Mouse (Mus musculus): ENCODE results near the gene Ephb1. TPM values are rescaled to one million over a fixed set of nuclear protein-coding genes. Genes with fewer than 3 reads are reported as not detected.

The Ephb1 gene
- total and polyA plus RNA-seq, 2 experiments, result under 0.01 to 0.05 TPM

GRCm38 (mm10) chr9:102086053-102086706, 268.3 kb downstream of the Ephb1 start:
- Histone ChIP-seq H3K79me2 (ENCODE audit: control insufficient read depth, insufficient read depth, low read length) (no peaks in the 10 kb centered on the region), H3K4me3 (ENCODE audit: insufficient read depth, low read depth, low read length) (no peak overlapping the region), H3K27ac (replicated peaks; ENCODE audit: insufficient read depth, low read depth, low read length) (no peak overlapping the region), H3K27me3 (ENCODE audit: control insufficient read depth, insufficient read depth, low read length) (no peaks in the 10 kb centered on the region), H3K36me3 (ENCODE audit: control insufficient read depth, insufficient read depth, low read length) (no peaks in the 10 kb centered on the region), H3K9ac (ENCODE audit: low read depth, low read length) (no peak overlapping the region), H3K4me1 (ENCODE audit: control insufficient read depth, insufficient read depth, low read length) (no peaks in the 10 kb centered on the region)
- TF ChIP-seq POLR2A (IDR thresholded peaks at IDR 0.05; ENCODE audit: extremely low read depth, insufficient read depth, low read length), result no peak
- no peak for TF ChIP-seq CTCF (IDR thresholded peaks at IDR 0.05; ENCODE audit: low read depth, low read length)
- no peak for DNase-seq (ENCODE audit: extremely low read depth, low read depth, low spot score)
- 78% methylated on average over 24 of the region's 24 CpGs for WGBS

DNA sequence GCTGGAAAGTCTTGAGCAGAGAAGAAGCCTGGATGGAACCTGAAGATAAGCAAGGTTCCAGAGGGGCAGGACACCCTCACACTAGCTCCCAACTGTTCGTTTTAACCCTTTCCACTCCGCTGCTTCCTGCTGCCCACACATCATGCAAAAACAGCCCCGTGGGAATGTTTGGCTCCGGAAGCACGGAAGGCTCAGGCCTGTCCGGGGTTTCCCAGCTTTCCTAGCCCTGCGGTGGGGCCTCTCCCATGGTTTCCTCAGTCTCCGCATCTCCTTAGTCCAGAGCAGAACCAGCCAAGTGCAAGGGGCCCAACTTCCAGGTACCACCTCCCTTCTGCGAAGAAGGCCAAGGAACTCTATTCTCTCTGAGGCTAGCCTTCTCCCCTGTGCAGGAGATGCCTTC, 269.0 kb downstream of the Ephb1 start:
- Histone ChIP-seq H3K79me2 (ENCODE audit: control insufficient read depth, insufficient read depth, low read length) (no peaks in the 10 kb centered on the region), H3K36me3 (ENCODE audit: control insufficient read depth, insufficient read depth, low read length) (no peaks in the 10 kb centered on the region), H3K27me3 (ENCODE audit: control insufficient read depth, insufficient read depth, low read length) (no peaks in the 10 kb centered on the region), H3K4me3 (ENCODE audit: insufficient read depth, low read depth, low read length) (no peak overlapping the region), H3K27ac (replicated peaks; ENCODE audit: insufficient read depth, low read depth, low read length) (no peak overlapping the region), H3K4me1 (ENCODE audit: control insufficient read depth, insufficient read depth, low read length) (no peaks in the 10 kb centered on the region), H3K9ac (ENCODE audit: low read depth, low read length) (no peak overlapping the region)
- DNase-seq (ENCODE audit: extremely low read depth, low read depth, low spot score), result no peak
- TF ChIP-seq CTCF (IDR thresholded peaks at IDR 0.05; ENCODE audit: low read depth, low read length) (no peak), POLR2A (IDR thresholded peaks at IDR 0.05; ENCODE audit: extremely low read depth, insufficient read depth, low read length) (no peak)
- WGBS, result 87% methylated on average over 9 of the region's 9 CpGs

DNA sequence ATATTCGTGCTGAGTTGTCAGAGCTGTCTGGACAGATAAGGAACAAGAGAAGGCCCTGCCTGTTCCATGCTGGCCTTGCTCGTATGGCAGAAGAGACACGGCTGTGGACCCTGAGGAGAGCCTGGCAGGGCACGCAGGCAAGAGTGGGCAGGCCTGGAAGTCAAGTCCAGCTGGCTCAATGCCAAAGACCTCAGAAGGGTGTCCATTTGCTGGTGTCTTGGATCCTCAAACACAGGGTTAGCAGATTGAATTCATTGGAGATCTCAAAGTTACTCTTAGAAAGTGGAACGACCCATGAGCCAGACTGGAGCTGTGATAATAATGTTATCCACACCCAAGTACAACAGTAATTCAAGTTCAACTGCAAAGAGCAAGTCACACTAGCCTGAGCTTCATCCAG, 273.6 kb downstream of the Ephb1 start:
- 79% methylated on average over 5 of the region's 5 CpGs for WGBS
- no peaks in the 10 kb centered on the region for H3K27me3 ChIP-seq (ENCODE audit: control insufficient read depth, insufficient read depth, low read length)
- no peak overlapping the region for H3K4me3 ChIP-seq (ENCODE audit: insufficient read depth, low read depth, low read length)
- no peaks in the 10 kb centered on the region for H3K36me3 ChIP-seq (ENCODE audit: control insufficient read depth, insufficient read depth, low read length)
- H3K79me2 ChIP-seq (ENCODE audit: control insufficient read depth, insufficient read depth, low read length), result no peaks in the 10 kb centered on the region
- H3K9ac ChIP-seq (ENCODE audit: low read depth, low read length), result no peak overlapping the region
- no peak overlapping the region for H3K27ac ChIP-seq (replicated peaks; ENCODE audit: insufficient read depth, low read depth, low read length)
- no peaks in the 10 kb centered on the region for H3K4me1 ChIP-seq (ENCODE audit: control insufficient read depth, insufficient read depth, low read length)
- TF ChIP-seq POLR2A (IDR thresholded peaks at IDR 0.05; ENCODE audit: extremely low read depth, insufficient read depth, low read length) (no peak), CTCF (IDR thresholded peaks at IDR 0.05; ENCODE audit: low read depth, low read length) (no peak)
- DNase-seq (ENCODE audit: extremely low read depth, low read depth, low spot score), result no peak

DNA sequence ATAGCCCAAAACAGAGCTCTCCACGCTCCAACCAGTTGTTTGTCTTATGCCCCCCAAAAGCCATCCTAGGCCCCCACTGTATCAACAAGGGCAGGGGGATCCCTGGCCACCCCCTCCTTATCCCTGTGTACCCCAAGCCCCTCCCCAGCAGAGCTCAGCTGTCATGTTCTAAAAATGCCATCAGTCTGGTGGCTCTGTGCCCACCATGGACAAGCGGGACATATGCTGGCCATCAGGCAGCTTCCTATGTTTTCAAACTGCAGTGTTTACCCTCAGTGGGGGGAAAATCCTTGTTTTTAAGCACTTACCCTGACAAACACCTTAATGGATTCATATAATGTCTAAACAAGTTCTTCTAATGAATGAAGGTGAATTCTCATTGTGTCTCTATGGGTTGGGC, 275.3 kb downstream of the Ephb1 start:
- Histone ChIP-seq H3K27me3 (ENCODE audit: control insufficient read depth, insufficient read depth, low read length) (no peaks in the 10 kb centered on the region), H3K79me2 (ENCODE audit: control insufficient read depth, insufficient read depth, low read length) (no peaks in the 10 kb centered on the region), H3K4me3 (ENCODE audit: insufficient read depth, low read depth, low read length) (no peak overlapping the region), H3K27ac (replicated peaks; ENCODE audit: insufficient read depth, low read depth, low read length) (no peak overlapping the region), H3K36me3 (ENCODE audit: control insufficient read depth, insufficient read depth, low read length) (no peaks in the 10 kb centered on the region), H3K4me1 (ENCODE audit: control insufficient read depth, insufficient read depth, low read length) (no peaks in the 10 kb centered on the region), H3K9ac (ENCODE audit: low read depth, low read length) (no peak overlapping the region)
- WGBS, result 91% methylated on average over 2 of the region's 2 CpGs
- TF ChIP-seq CTCF (IDR thresholded peaks at IDR 0.05; ENCODE audit: low read depth, low read length), result no peak
- no peak for TF ChIP-seq POLR2A (IDR thresholded peaks at IDR 0.05; ENCODE audit: extremely low read depth, insufficient read depth, low read length)
- no peak for DNase-seq (ENCODE audit: extremely low read depth, low read depth, low spot score)

GRCm38 (mm10) chr9:102078238-102078637, 276.3 kb downstream of the Ephb1 start:
- 87% methylated on average over 6 of the region's 6 CpGs for WGBS
- no peaks in the 10 kb centered on the region for H3K27me3 ChIP-seq (ENCODE audit: control insufficient read depth, insufficient read depth, low read length)
- no peak overlapping the region for H3K9ac ChIP-seq (ENCODE audit: low read depth, low read length)
- H3K27ac ChIP-seq (replicated peaks; ENCODE audit: insufficient read depth, low read depth, low read length), result no peak overlapping the region
- H3K4me3 ChIP-seq (ENCODE audit: insufficient read depth, low read depth, low read length), result no peak overlapping the region
- H3K4me1 ChIP-seq (ENCODE audit: control insufficient read depth, insufficient read depth, low read length), result no peaks in the 10 kb centered on the region
- no peaks in the 10 kb centered on the region for H3K79me2 ChIP-seq (ENCODE audit: control insufficient read depth, insufficient read depth, low read length)
- H3K36me3 ChIP-seq (ENCODE audit: control insufficient read depth, insufficient read depth, low read length), result no peaks in the 10 kb centered on the region
- TF ChIP-seq POLR2A (IDR thresholded peaks at IDR 0.05; ENCODE audit: extremely low read depth, insufficient read depth, low read length) (no peak), CTCF (IDR thresholded peaks at IDR 0.05; ENCODE audit: low read depth, low read length) (no peak)
- DNase-seq (ENCODE audit: extremely low read depth, low read depth, low spot score), result no peak

DNA sequence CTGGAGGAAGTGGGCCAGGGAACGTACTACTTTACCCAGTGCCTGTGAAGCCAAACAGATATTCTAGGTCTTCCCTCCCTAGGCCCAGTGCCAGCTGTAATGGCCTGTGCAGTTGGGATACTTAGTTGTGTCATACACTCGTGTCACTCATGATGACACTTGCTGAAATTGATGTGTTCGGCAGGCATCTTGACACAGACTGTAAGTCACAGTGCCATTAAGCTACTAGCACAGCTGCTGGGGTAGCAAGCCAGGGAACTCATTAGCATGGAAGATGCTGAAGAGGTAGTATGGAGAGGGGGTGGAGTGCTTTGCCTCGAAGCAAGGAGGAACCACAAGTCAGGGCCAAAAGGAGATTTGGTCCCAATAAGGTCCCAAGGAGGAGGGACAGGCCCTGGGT, 279.0 kb downstream of the Ephb1 start:
- Histone ChIP-seq H3K4me3 (ENCODE audit: insufficient read depth, low read depth, low read length) (no peak overlapping the region), H3K36me3 (ENCODE audit: control insufficient read depth, insufficient read depth, low read length) (no peaks in the 10 kb centered on the region), H3K4me1 (ENCODE audit: control insufficient read depth, insufficient read depth, low read length) (no peaks in the 10 kb centered on the region), H3K27ac (replicated peaks; ENCODE audit: insufficient read depth, low read depth, low read length) (no peak overlapping the region), H3K79me2 (ENCODE audit: control insufficient read depth, insufficient read depth, low read length) (no peaks in the 10 kb centered on the region), H3K27me3 (ENCODE audit: control insufficient read depth, insufficient read depth, low read length) (no peaks in the 10 kb centered on the region), H3K9ac (ENCODE audit: low read depth, low read length) (no peak overlapping the region)
- DNase-seq (ENCODE audit: extremely low read depth, low read depth, low spot score), result no peak
- 54% methylated on average over 4 of the region's 4 CpGs for WGBS
- TF ChIP-seq CTCF (IDR thresholded peaks at IDR 0.05; ENCODE audit: low read depth, low read length), result no peak
- TF ChIP-seq POLR2A (IDR thresholded peaks at IDR 0.05; ENCODE audit: extremely low read depth, insufficient read depth, low read length), result no peak
